Mouse (Mus musculus) cerebellum, adult 2 months (tissue): Measurements from ENCODE around the gene 4931409K22Rik.

Source experiments
- CTCF ChIP-seq: fragments of 200-500 bp; IDR thresholded peaks from 2 replicates; pipeline ENCODE4 v1.5.1; 2011; ENCODE audit warnings: low read depth, mild to moderate bottlenecking, control low read depth, low read length, moderate library complexity, borderline replicate concordance; ENCODE audit not compliant: insufficient read depth
- POLR2A ChIP-seq: fragments of 200-500 bp; IDR thresholded peaks from 2 replicates; pipeline ENCODE4 v1.6.1; 2011; ENCODE audit warnings: low read length, control low read depth, borderline replicate concordance; ENCODE audit not compliant: insufficient read depth

- no peak for TF ChIP-seq CTCF
- TF ChIP-seq POLR2A: no peak
These were observed 32.8 kb downstream of the 4931409K22Rik start for GRCm38 (mm10) chr5:24523806-24524205.
